Mouse (Mus musculus): ENCODE measurements around the gene Ceacam19. TPM values are rescaled to one million over a fixed set of nuclear protein-coding genes. Genes with fewer than 3 reads are reported as not detected.
"Not testable (repeated sequence)": the region's sequence is repeated elsewhere in the genome, so short reads cannot be mapped to it uniquely, and the experiment has no call there.

Ceacam19 gene
- not detected in 2 replicates for polyA plus RNA-seq (2011; ENCODE audit: insufficient read depth, insufficient read length, low replicate concordance, missing spikeins)

- no peak for TF ChIP-seq CTCF (IDR thresholded peaks at IDR 0.05; ENCODE audit: control insufficient read depth, insufficient read depth, low read length)
- TF ChIP-seq POLR2A (IDR thresholded peaks at IDR 0.05; ENCODE audit: borderline replicate concordance, control insufficient read depth, low read depth, low read length): no peak
- WGBS: 63% methylated on average over 7 of the region's 7 CpGs
- H3K4me3 ChIP-seq (replicated peaks; ENCODE audit: control insufficient read depth, low read depth, low read length): no peak within 1 kb of the TSS
- no peak within 1 kb of the TSS for H3K27ac ChIP-seq (ENCODE audit: control insufficient read depth, insufficient read depth, low read depth, low read length, poor library complexity)
- H3K4me1 ChIP-seq (ENCODE audit: control insufficient read depth, insufficient read depth, low read length): no peaks in the 10 kb centered on the region; the same call in 1 of the 2 replicates
These were observed at the start of gene Ceacam19 for GRCm38 (mm10) chr7:19887849-19888248. TSS of gene Ceacam19 (minus strand) at chr7:19887965.

- no peak overlapping the region for H3K4me3 ChIP-seq (replicated peaks; ENCODE audit: control insufficient read depth, low read depth, low read length)
- 72% methylated on average over 11 of the region's 11 CpGs for WGBS
- H3K4me1 ChIP-seq (ENCODE audit: control insufficient read depth, insufficient read depth, low read length): peaks cover 6% of the 10 kb centered on the region; the same call in 1 of the 2 replicates
- TF ChIP-seq CTCF (IDR thresholded peaks at IDR 0.05; ENCODE audit: control insufficient read depth, insufficient read depth, low read length) (no peak), POLR2A (IDR thresholded peaks at IDR 0.05; ENCODE audit: borderline replicate concordance, control insufficient read depth, low read depth, low read length) (no peak)
- no peak overlapping the region for H3K27ac ChIP-seq (ENCODE audit: control insufficient read depth, insufficient read depth, low read depth, low read length, poor library complexity)
These were observed 49.6 kb upstream of the Ceacam19 start for GRCm38 (mm10) chr7:19937229-19937821.

DNA sequence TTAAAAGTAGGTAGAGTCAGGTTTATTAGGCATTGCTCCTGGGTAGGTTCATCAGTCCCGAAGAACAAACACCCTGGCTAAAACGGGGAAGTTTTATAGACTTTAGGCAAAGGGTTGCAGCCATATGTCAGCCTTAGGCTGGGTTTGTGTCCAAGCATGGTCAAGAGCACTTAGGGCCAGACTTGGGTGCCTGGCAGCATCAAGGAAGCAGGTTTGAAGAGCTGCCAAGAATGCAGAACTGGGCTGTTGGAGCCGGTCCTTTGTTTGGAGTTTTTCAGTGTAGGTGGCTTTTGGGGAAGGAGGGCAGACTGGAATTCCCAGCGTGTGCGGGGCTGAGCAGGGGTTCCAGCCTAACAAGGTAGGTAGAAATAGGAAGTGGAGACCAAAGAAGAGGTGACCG is 48.2 kb upstream of the Ceacam19 start:
- TF ChIP-seq POLR2A (IDR thresholded peaks at IDR 0.05; ENCODE audit: borderline replicate concordance, control insufficient read depth, low read depth, low read length) (no peak), CTCF (IDR thresholded peaks at IDR 0.05; ENCODE audit: control insufficient read depth, insufficient read depth, low read length) (no peak)
- no peak overlapping the region for H3K27ac ChIP-seq (ENCODE audit: control insufficient read depth, insufficient read depth, low read depth, low read length, poor library complexity)
- H3K4me3 ChIP-seq (replicated peaks; ENCODE audit: control insufficient read depth, low read depth, low read length): no peak overlapping the region
- H3K4me1 ChIP-seq (ENCODE audit: control insufficient read depth, insufficient read depth, low read length): peaks cover 6% of the 10 kb centered on the region; the same call in 1 of the 2 replicates
- 21% methylated on average over 6 of the region's 6 CpGs for WGBS

DNA sequence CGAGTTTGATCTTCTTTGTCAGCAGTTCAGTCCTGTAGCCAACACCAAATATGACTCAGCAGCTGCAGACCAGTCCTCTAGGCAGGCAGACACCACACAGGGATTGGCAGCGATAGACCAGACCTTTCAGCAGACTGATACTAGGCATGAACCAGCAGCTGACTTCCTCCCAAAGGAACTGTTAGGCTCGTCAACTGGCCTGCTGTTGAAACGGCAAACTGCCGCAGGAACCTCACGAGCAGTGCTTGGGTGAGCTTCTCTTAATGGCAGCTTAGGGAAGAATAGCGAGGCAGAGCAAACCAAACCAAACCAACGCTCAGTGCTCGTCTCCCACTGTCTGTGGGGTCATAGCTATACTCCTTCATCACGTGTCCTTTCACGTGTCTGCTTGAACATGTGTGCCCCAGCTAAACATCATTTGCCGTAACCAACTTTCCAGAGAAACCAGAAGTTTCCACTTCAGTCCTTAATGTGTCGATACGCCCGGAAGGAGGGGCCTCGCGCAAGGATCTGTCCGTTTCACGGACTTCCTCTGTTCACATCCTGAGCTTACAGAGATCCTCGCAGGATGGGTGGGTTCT is 47.5 kb upstream of the Ceacam19 start:
- peaks cover 6% of the 10 kb centered on the region; the same call in 1 of the 2 replicates for H3K4me1 ChIP-seq (ENCODE audit: control insufficient read depth, insufficient read depth, low read length)
- WGBS: under 1% methylated on average over 20 of the region's 20 CpGs
- TF ChIP-seq POLR2A (IDR thresholded peaks at IDR 0.05; ENCODE audit: borderline replicate concordance, control insufficient read depth, low read depth, low read length) (no peak), CTCF (IDR thresholded peaks at IDR 0.05; ENCODE audit: control insufficient read depth, insufficient read depth, low read length) (no peak)
- H3K4me3 ChIP-seq (replicated peaks; ENCODE audit: control insufficient read depth, low read depth, low read length): peak overlapping the region; percentile 12
- H3K27ac ChIP-seq (ENCODE audit: control insufficient read depth, insufficient read depth, low read depth, low read length, poor library complexity): peak overlapping the region; percentile 32

DNA sequence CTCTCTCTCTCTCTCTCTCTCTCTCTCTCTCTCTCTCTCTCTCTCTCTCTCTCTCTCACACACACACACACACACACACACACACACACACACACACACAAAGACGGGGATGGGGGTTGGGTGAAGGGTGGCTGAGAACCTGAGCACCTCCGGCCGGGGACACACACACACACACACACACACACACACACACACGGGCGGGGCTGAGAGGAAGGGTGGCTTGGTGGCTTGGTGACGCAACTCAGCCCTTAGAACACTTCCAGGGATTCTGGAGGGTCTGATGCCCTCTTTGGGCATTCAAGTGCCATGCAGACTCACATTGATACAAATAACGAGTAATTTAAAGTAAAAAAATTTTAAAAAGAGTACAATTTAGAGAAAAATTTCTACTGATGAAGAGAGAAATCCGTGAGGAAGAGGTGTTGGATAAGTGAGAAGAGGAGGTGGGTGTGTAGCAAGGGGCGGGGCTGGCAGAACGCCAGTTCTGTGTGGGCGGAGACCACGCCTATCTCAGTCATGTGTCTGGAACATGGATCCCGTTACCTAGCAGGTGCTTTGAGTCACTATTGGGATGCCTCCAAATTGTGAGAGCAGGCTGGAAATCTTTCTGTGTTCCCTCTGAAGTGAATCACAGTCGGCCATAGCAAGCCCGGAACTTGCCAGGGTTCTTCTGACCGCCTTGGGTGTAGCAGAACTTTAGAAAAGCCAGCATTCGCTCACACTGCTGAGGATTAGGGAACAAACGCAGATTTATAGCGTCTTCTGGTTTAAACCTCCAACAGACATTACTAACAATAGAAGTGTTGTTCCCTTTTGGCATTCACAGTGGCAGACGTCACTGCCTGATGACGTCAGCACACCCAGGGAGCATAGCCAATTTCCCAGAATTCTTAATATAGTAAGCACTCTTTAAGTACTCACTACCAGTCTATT is 45.4 kb upstream of the Ceacam19 start:
- H3K27ac ChIP-seq (ENCODE audit: control insufficient read depth, insufficient read depth, low read depth, low read length, poor library complexity): no peak overlapping the region
- TF ChIP-seq CTCF (IDR thresholded peaks at IDR 0.05; ENCODE audit: control insufficient read depth, insufficient read depth, low read length): no peak
- TF ChIP-seq POLR2A (IDR thresholded peaks at IDR 0.05; ENCODE audit: borderline replicate concordance, control insufficient read depth, low read depth, low read length): no peak
- 2% methylated on average over 21 of the region's 21 CpGs for WGBS
- peaks cover 5% of the 10 kb centered on the region; the same call in 1 of the 2 replicates for H3K4me1 ChIP-seq (ENCODE audit: control insufficient read depth, insufficient read depth, low read length)
- H3K4me3 ChIP-seq (replicated peaks; ENCODE audit: control insufficient read depth, low read depth, low read length): no peak overlapping the region

GRCm38 (mm10) chr7:19932133-19932876 is 44.5 kb upstream of the Ceacam19 start:
- H3K4me3 ChIP-seq (replicated peaks; ENCODE audit: control insufficient read depth, low read depth, low read length): no peak overlapping the region
- TF ChIP-seq POLR2A (IDR thresholded peaks at IDR 0.05; ENCODE audit: borderline replicate concordance, control insufficient read depth, low read depth, low read length) (no peak), CTCF (IDR thresholded peaks at IDR 0.05; ENCODE audit: control insufficient read depth, insufficient read depth, low read length) (no peak)

GRCm38 (mm10) chr7:19930481-19930880 is 42.7 kb upstream of the Ceacam19 start:
- not testable (repeated sequence) for H3K4me1 ChIP-seq (ENCODE audit: control insufficient read depth, insufficient read depth, low read length); H3K4me3 ChIP-seq (replicated peaks; ENCODE audit: control insufficient read depth, low read depth, low read length); H3K27ac ChIP-seq (ENCODE audit: control insufficient read depth, insufficient read depth, low read depth, low read length, poor library complexity)
- WGBS: 84% methylated on average over 6 of the region's 6 CpGs

More at GRCm38 (mm10) chr7:19932133-19932876, 44.5 kb upstream of the Ceacam19 start:
- H3K27ac ChIP-seq (ENCODE audit: control insufficient read depth, insufficient read depth, low read depth, low read length, poor library complexity): no peak overlapping the region
- 5% methylated on average over 13 of the region's 13 CpGs for whole genome bisulfite sequencing
- peaks cover 5% of the 10 kb centered on the region; the same call in 1 of the 2 replicates for H3K4me1 ChIP-seq (ENCODE audit: control insufficient read depth, insufficient read depth, low read length)
